Mouse (Mus musculus): ENCODE results near the gene Aldh3b2. TPM values are rescaled to one million over a fixed set of nuclear protein-coding genes. Genes with fewer than 3 reads are reported as not detected.
"Not testable (repeated sequence)": the region's sequence is repeated elsewhere in the genome, so short reads cannot be mapped to it uniquely, and the experiment has no call there.

The Aldh3b2 gene
- polyA plus RNA-seq, 1 experiment, result 1.3 TPM

GRCm38 (mm10) chr19:3951461-3951860 is 20.7 kb upstream of the Aldh3b2 start:
- H3K4me3 ChIP-seq (ENCODE audit: low read depth, low read length), result no peak overlapping the region
- H3K27me3 ChIP-seq (ENCODE audit: control insufficient read depth, insufficient read depth, low read length, poor library complexity, severe bottlenecking), result no peaks in the 10 kb centered on the region
- H3K9ac ChIP-seq (ENCODE audit: low read depth, poor library complexity, severe bottlenecking), result no peak overlapping the region
- H3K4me1 ChIP-seq (ENCODE audit: control insufficient read depth, insufficient read depth, low read length), result no peaks in the 10 kb centered on the region
- H3K9me3 ChIP-seq (replicated peaks; ENCODE audit: control insufficient read depth, insufficient read depth, low read length, poor library complexity, severe bottlenecking), result no peaks in the 10 kb centered on the region
- no peak overlapping the region for H3K27ac ChIP-seq (ENCODE audit: insufficient read depth, low read length)
- TF ChIP-seq POLR2A (IDR thresholded peaks at IDR 0.05; ENCODE audit: insufficient read depth, low read length) (no peak), CTCF (IDR thresholded peaks at IDR 0.05; ENCODE audit: low read depth, low read length) (no peak), EP300 (IDR thresholded peaks at IDR 0.05; ENCODE audit: insufficient read depth, low read depth, low read length) (no peak)
- H3K36me3 ChIP-seq (ENCODE audit: control insufficient read depth, insufficient read depth, low read length, poor library complexity, severe bottlenecking), result no peaks in the 10 kb centered on the region

DNA sequence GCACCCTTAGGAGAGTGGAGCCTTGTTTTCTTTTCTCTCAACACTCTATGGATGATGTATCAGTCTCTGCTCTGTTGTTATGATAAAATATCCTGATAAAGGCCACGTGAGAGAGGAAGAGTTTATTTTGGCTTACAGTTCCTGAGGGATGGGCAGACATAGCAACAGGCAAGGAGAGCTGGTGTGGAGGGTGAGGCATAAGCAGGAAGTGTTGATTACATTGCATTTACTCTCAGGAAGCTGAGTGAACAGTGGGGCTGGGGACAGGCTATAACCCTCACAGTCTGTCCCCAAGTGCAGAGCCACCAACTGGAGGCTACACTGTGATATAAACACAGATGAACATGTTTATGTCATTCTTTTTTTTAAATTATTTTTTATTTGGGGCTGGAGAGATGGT is 20.0 kb upstream of the Aldh3b2 start:
- Histone ChIP-seq H3K9ac (ENCODE audit: low read depth, poor library complexity, severe bottlenecking) (no peak overlapping the region), H3K9me3 (replicated peaks; ENCODE audit: control insufficient read depth, insufficient read depth, low read length, poor library complexity, severe bottlenecking) (no peaks in the 10 kb centered on the region), H3K36me3 (ENCODE audit: control insufficient read depth, insufficient read depth, low read length, poor library complexity, severe bottlenecking) (no peaks in the 10 kb centered on the region), H3K4me1 (ENCODE audit: control insufficient read depth, insufficient read depth, low read length) (no peaks in the 10 kb centered on the region), H3K27me3 (ENCODE audit: control insufficient read depth, insufficient read depth, low read length, poor library complexity, severe bottlenecking) (no peaks in the 10 kb centered on the region), H3K4me3 (ENCODE audit: low read depth, low read length) (no peak overlapping the region), H3K27ac (ENCODE audit: insufficient read depth, low read length) (no peak overlapping the region)
- TF ChIP-seq EP300 (IDR thresholded peaks at IDR 0.05; ENCODE audit: insufficient read depth, low read depth, low read length) (no peak), POLR2A (IDR thresholded peaks at IDR 0.05; ENCODE audit: insufficient read depth, low read length) (no peak)

- Histone ChIP-seq H3K36me3 (ENCODE audit: control insufficient read depth, insufficient read depth, low read length, poor library complexity, severe bottlenecking) (no peaks in the 10 kb centered on the region), H3K27me3 (ENCODE audit: control insufficient read depth, insufficient read depth, low read length, poor library complexity, severe bottlenecking) (no peaks in the 10 kb centered on the region)
- TF ChIP-seq POLR2A (IDR thresholded peaks at IDR 0.05; ENCODE audit: insufficient read depth, low read length), result no peak
- no peak for TF ChIP-seq CTCF (IDR thresholded peaks at IDR 0.05; ENCODE audit: low read depth, low read length)
- TF ChIP-seq EP300 (IDR thresholded peaks at IDR 0.05; ENCODE audit: insufficient read depth, low read depth, low read length), result no peak
These were observed 17.1 kb upstream of the Aldh3b2 start for GRCm38 (mm10) chr19:3955033-3955432.

DNA sequence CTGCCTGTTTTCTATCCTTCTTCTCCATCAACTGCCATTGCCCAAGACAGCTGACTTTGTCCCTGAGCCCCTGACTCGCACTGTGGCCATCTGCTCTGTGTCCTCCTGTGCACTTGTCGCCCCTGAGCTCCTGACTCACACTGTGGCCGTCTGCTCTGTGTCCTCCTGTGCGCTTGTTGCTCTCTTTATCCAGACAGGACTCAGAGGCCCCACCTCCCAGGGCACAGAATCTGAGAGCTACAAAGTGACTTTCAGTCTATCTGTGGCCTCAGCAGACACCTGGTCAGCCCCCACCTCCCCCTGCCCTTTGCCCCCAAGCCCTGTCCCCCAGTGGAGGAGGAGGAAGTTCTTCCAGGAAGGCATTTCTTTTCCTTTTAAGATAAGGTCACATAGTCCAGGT is 16.3 kb upstream of the Aldh3b2 start:
- H3K27ac ChIP-seq (ENCODE audit: insufficient read depth, low read length), result no peak overlapping the region
- H3K4me3 ChIP-seq (ENCODE audit: low read depth, low read length), result no peak overlapping the region
- no peaks in the 10 kb centered on the region for H3K9me3 ChIP-seq (replicated peaks; ENCODE audit: control insufficient read depth, insufficient read depth, low read length, poor library complexity, severe bottlenecking)
- H3K27me3 ChIP-seq (ENCODE audit: control insufficient read depth, insufficient read depth, low read length, poor library complexity, severe bottlenecking), result no peaks in the 10 kb centered on the region
- H3K4me1 ChIP-seq (ENCODE audit: control insufficient read depth, insufficient read depth, low read length), result no peaks in the 10 kb centered on the region
- H3K9ac ChIP-seq (ENCODE audit: low read depth, poor library complexity, severe bottlenecking), result no peak overlapping the region
- TF ChIP-seq EP300 (IDR thresholded peaks at IDR 0.05; ENCODE audit: insufficient read depth, low read depth, low read length) (no peak), CTCF (IDR thresholded peaks at IDR 0.05; ENCODE audit: low read depth, low read length) (no peak), POLR2A (IDR thresholded peaks at IDR 0.05; ENCODE audit: insufficient read depth, low read length) (no peak)
- no peaks in the 10 kb centered on the region for H3K36me3 ChIP-seq (ENCODE audit: control insufficient read depth, insufficient read depth, low read length, poor library complexity, severe bottlenecking)

More at GRCm38 (mm10) chr19:3955033-3955432, 17.1 kb upstream of the Aldh3b2 start:
- Histone ChIP-seq H3K9ac (ENCODE audit: low read depth, poor library complexity, severe bottlenecking) (no peak overlapping the region), H3K4me3 (ENCODE audit: low read depth, low read length) (no peak overlapping the region), H3K27ac (ENCODE audit: insufficient read depth, low read length) (no peak overlapping the region), H3K4me1 (ENCODE audit: control insufficient read depth, insufficient read depth, low read length) (no peaks in the 10 kb centered on the region), H3K9me3 (replicated peaks; ENCODE audit: control insufficient read depth, insufficient read depth, low read length, poor library complexity, severe bottlenecking) (no peaks in the 10 kb centered on the region)

GRCm38 (mm10) chr19:3957296-3958036 is 14.7 kb upstream of the Aldh3b2 start:
- not testable (repeated sequence) for H3K4me3 ChIP-seq (ENCODE audit: low read depth, low read length); H3K27ac ChIP-seq (ENCODE audit: insufficient read depth, low read length); H3K36me3 ChIP-seq (ENCODE audit: control insufficient read depth, insufficient read depth, low read length, poor library complexity, severe bottlenecking); H3K9me3 ChIP-seq (replicated peaks; ENCODE audit: control insufficient read depth, insufficient read depth, low read length, poor library complexity, severe bottlenecking); H3K4me1 ChIP-seq (ENCODE audit: control insufficient read depth, insufficient read depth, low read length); H3K27me3 ChIP-seq (ENCODE audit: control insufficient read depth, insufficient read depth, low read length, poor library complexity, severe bottlenecking); H3K9ac ChIP-seq (ENCODE audit: low read depth, poor library complexity, severe bottlenecking)

DNA sequence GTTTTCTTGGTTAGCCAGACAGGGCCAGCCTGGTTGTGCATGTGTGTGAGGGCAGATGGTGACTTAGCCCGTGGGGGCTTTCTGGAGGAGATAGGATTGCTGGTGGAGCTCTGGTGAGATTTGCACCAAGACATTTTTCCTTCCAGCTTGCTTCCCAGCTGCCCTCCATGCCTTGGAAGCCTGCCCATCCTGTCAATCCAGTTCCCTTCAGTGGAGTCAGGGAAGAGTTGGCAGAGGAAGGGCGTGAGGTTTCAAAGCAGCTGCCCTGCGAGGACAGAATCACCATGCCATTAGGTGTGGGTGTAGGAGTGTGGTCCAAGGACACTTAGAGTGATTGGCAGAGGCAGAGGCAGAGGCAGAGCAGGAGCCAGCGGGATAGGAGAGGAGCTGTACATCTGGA is 13.7 kb upstream of the Aldh3b2 start, which contains the start of gene Aldh3b3:
Gene Aldh3b3, plus strand, starts transcription at position 176 of the 400 bp plus-strand sequence.
- Histone ChIP-seq H3K4me1 (ENCODE audit: control insufficient read depth, insufficient read depth, low read length) (no peaks in the 10 kb centered on the region), H3K27ac (ENCODE audit: insufficient read depth, low read length) (no peak within 1 kb of the TSS), H3K36me3 (ENCODE audit: control insufficient read depth, insufficient read depth, low read length, poor library complexity, severe bottlenecking) (no peaks in the 10 kb centered on the region), H3K27me3 (ENCODE audit: control insufficient read depth, insufficient read depth, low read length, poor library complexity, severe bottlenecking) (no peaks in the 10 kb centered on the region), H3K9me3 (replicated peaks; ENCODE audit: control insufficient read depth, insufficient read depth, low read length, poor library complexity, severe bottlenecking) (no peaks in the 10 kb centered on the region), H3K9ac (ENCODE audit: low read depth, poor library complexity, severe bottlenecking) (no peak within 1 kb of the TSS), H3K4me3 (ENCODE audit: low read depth, low read length) (no peak within 1 kb of the TSS)
- TF ChIP-seq EP300 (IDR thresholded peaks at IDR 0.05; ENCODE audit: insufficient read depth, low read depth, low read length) (no peak), CTCF (IDR thresholded peaks at IDR 0.05; ENCODE audit: low read depth, low read length) (no peak)
